Mouse (Mus musculus) spleen, adult 2 months (tissue): Measurements from ENCODE around the gene Col4a4. TPM values are rescaled to one million over a fixed set of nuclear protein-coding genes. Genes with fewer than 3 reads are reported as not detected.

Experiments
- DNase-seq, 2 experiments: peaks; one replicate each; pipeline versions ENCODE4 v3.0.0 to v3.0.0-alpha.2; 2012 to 2021; ENCODE audit warnings: low spot score in 2 of 2, low read depth in 1 of 2
- H3K27ac ChIP-seq: fragments of 200-500 bp; 2 replicates; pipeline ENCODE4 v1.5.1; 2012; ENCODE audit warnings: low read length, inconsistent platforms; ENCODE audit not compliant: insufficient read depth
- H3K27me3 ChIP-seq: fragments of 200-500 bp; 2 replicates; pipeline ENCODE4 v1.6.1; 2012; ENCODE audit warnings: mild to moderate bottlenecking, moderate library complexity, low read length, inconsistent platforms; ENCODE audit not compliant: control insufficient read depth, insufficient read depth
- H3K36me3 ChIP-seq: fragments of 200-500 bp; 2 replicates; pipeline ENCODE4 v1.6.1; 2012; ENCODE audit warnings: mild to moderate bottlenecking, low read length, inconsistent platforms; ENCODE audit not compliant: control insufficient read depth, insufficient read depth
- H3K4me1 ChIP-seq: fragments of 200-500 bp; 2 replicates; pipeline ENCODE4 v1.6.1; 2011; ENCODE audit warnings: inconsistent platforms; ENCODE audit not compliant: control insufficient read depth, insufficient read depth, insufficient read length
- H3K4me3 ChIP-seq: fragments of 200-500 bp; 2 replicates; pipeline ENCODE4 v1.5.1; 2011; ENCODE audit warnings: mild to moderate bottlenecking, inconsistent platforms; ENCODE audit not compliant: insufficient read depth, insufficient read length; ENCODE audit errors: extremely low read depth
- CTCF ChIP-seq: fragments of 200-500 bp; IDR thresholded peaks from 2 replicates; pipeline ENCODE4 v1.5.1; 2011; ENCODE audit warnings: mild to moderate bottlenecking, inconsistent platforms; ENCODE audit not compliant: insufficient read depth, insufficient read length, insufficient replicate concordance; ENCODE audit errors: extremely low read depth
- POLR2A ChIP-seq: fragments of 200-500 bp; IDR thresholded peaks from 2 replicates; pipeline ENCODE4 v1.6.1; 2011; ENCODE audit warnings: low read depth, low read length, inconsistent platforms
- WGBS: fragments of 180-500 bp; shearing (Covaris S2); methylation state at CpG from one replicate; pipeline ENCODE4 v1.1.7; 2018; 5-methylcytosine and 5-hydroxymethylcytosine counted together
- polyA plus RNA-seq: library from polyadenylated mRNA; depleted of rRNA; stranded (reverse); fragments of >200 nt; gene quantifications from 2 replicates; pipeline ENCODE4 v1.2.3, GENCODE M21; 2012

The Col4a4 gene
- polyA plus RNA-seq, 1 experiment, result 0.07 TPM

GRCm38 (mm10) chr1:82475821-82476220 is 110.8 kb downstream of the Col4a4 start:
- Histone ChIP-seq H3K4me3 (no peak overlapping the region), H3K27me3 (no peaks in the 10 kb centered on the region), H3K36me3 (no peaks in the 10 kb centered on the region), H3K27ac (no peak overlapping the region), H3K4me1 (no peaks in the 10 kb centered on the region)
- TF ChIP-seq POLR2A, result no peak
- TF ChIP-seq CTCF, result no peak
- WGBS, result 85% methylated on average over 4 of the region's 4 CpGs
- no peak for DNase-seq

GRCm38 (mm10) chr1:82475254-82475653 is 111.4 kb downstream of the Col4a4 start:
- no peak overlapping the region for H3K4me3 ChIP-seq
- 75% methylated on average over 5 of the region's 5 CpGs for WGBS
- no peak for DNase-seq
- no peaks in the 10 kb centered on the region for H3K27me3 ChIP-seq
- H3K4me1 ChIP-seq, result no peaks in the 10 kb centered on the region
- H3K27ac ChIP-seq, result no peak overlapping the region
- no peaks in the 10 kb centered on the region for H3K36me3 ChIP-seq
- TF ChIP-seq CTCF (no peak), POLR2A (no peak)

GRCm38 (mm10) chr1:82474461-82474961 is 112.1 kb downstream of the Col4a4 start:
- no peaks in the 10 kb centered on the region for H3K36me3 ChIP-seq
- no peak overlapping the region for H3K27ac ChIP-seq
- H3K4me1 ChIP-seq, result no peaks in the 10 kb centered on the region
- no peak overlapping the region for H3K4me3 ChIP-seq
- H3K27me3 ChIP-seq, result no peaks in the 10 kb centered on the region
- no peak for DNase-seq
- TF ChIP-seq CTCF (no peak), POLR2A (no peak)
- 34% methylated on average over 4 of the region's 4 CpGs for WGBS

- Histone ChIP-seq H3K27me3 (no peaks in the 10 kb centered on the region), H3K36me3 (no peaks in the 10 kb centered on the region), H3K4me1 (no peaks in the 10 kb centered on the region), H3K27ac (no peak overlapping the region), H3K4me3 (no peak overlapping the region)
- DNase-seq, result no peak
- TF ChIP-seq CTCF (no peak), POLR2A (no peak)
Measured at GRCm38 (mm10) chr1:82473467-82473866, 113.2 kb downstream of the Col4a4 start.

- Histone ChIP-seq H3K27me3 (no peaks in the 10 kb centered on the region), H3K4me1 (no peaks in the 10 kb centered on the region), H3K27ac (no peak overlapping the region), H3K36me3 (no peaks in the 10 kb centered on the region), H3K4me3 (no peak overlapping the region)
- DNase-seq, result no peak
- WGBS, result 83% methylated on average over 10 of the region's 10 CpGs
- TF ChIP-seq CTCF, result no peak
- no peak for TF ChIP-seq POLR2A
Measured at GRCm38 (mm10) chr1:82470516-82471225, 116.0 kb downstream of the Col4a4 start.

- Histone ChIP-seq H3K4me1 (no peaks in the 10 kb centered on the region), H3K4me3 (no peak overlapping the region), H3K27me3 (no peaks in the 10 kb centered on the region), H3K36me3 (no peaks in the 10 kb centered on the region), H3K27ac (no peak overlapping the region)
- WGBS, result 55% methylated on average over 6 of the region's 6 CpGs
- DNase-seq, result no peak
- TF ChIP-seq CTCF (no peak), POLR2A (no peak)
Measured at GRCm38 (mm10) chr1:82468872-82469271, 117.8 kb downstream of the Col4a4 start.

- WGBS, result 68% methylated on average over 6 of the region's 6 CpGs
- TF ChIP-seq CTCF (no peak), POLR2A (no peak)
- Histone ChIP-seq H3K27ac (no peak overlapping the region), H3K36me3 (no peaks in the 10 kb centered on the region), H3K4me1 (no peaks in the 10 kb centered on the region), H3K4me3 (no peak overlapping the region), H3K27me3 (no peaks in the 10 kb centered on the region)
- no peak for DNase-seq
Measured at GRCm38 (mm10) chr1:82465321-82465853, 121.3 kb downstream of the Col4a4 start.
